Mouse (Mus musculus) limb, embryonic 15.5 days (tissue): ENCODE measurements around the gene Cd47. TPM values are rescaled to one million over a fixed set of nuclear protein-coding genes. Genes with fewer than 3 reads are reported as not detected.

Experiments
- ATAC-seq: fragments of 200-750 bp; cut with Nextera tagmentation; 2 replicates; pipeline ENCODE4 v1.8.0; 2017; ENCODE audit warnings: low read depth, moderate TSS enrichment; ENCODE audit not compliant: insufficient number of reproducible peaks, low FRiP score, low TSS enrichment
- H3K27ac ChIP-seq: fragments of 300-500 bp; sonication (generic); 2 replicates; pipeline ENCODE4 v1.5.1; 2015; ENCODE audit warnings: moderate library complexity, mild to moderate bottlenecking, inconsistent platforms
- H3K27me3 ChIP-seq: fragments of 300-500 bp; sonication (generic); 2 replicates; pipeline ENCODE4 v1.6.1; 2015; ENCODE audit warnings: inconsistent platforms
- H3K36me3 ChIP-seq: fragments of 300-500 bp; sonication (generic); 2 replicates; pipeline ENCODE4 v1.6.1; 2015; ENCODE audit warnings: inconsistent platforms
- H3K4me1 ChIP-seq: fragments of 300-500 bp; sonication (generic); 2 replicates; pipeline ENCODE4 v1.6.1; 2015; ENCODE audit warnings: inconsistent platforms
- H3K4me2 ChIP-seq: fragments of 300-500 bp; sonication (generic); 2 replicates; pipeline ENCODE4 v1.6.1; 2015; ENCODE audit warnings: mild to moderate bottlenecking, inconsistent platforms
- H3K4me3 ChIP-seq: fragments of 300-500 bp; sonication (generic); 2 replicates; pipeline ENCODE4 v1.5.1; 2015; ENCODE audit warnings: mild to moderate bottlenecking, inconsistent platforms
- H3K9ac ChIP-seq: fragments of 300-500 bp; sonication (generic); 2 replicates; pipeline ENCODE4 v1.6.1; 2015; ENCODE audit warnings: inconsistent platforms
- H3K9me3 ChIP-seq: fragments of 300-500 bp; sonication (generic); 2 replicates; pipeline ENCODE4 v1.6.1; 2016; ENCODE audit warnings: inconsistent platforms
- WGBS: fragments of 180-500 bp; shearing (Covaris S2); methylation state at CpG from one replicate; pipeline ENCODE4 v1.1.7; 2015; 5-methylcytosine and 5-hydroxymethylcytosine counted together
- polyA plus RNA-seq: library from polyadenylated mRNA; unstranded; fragments of >200 nt; fragmentation: Nextera tagmentation; extraction: Ambion mirVana; gene quantifications from 2 replicates; pipeline ENCODE4 v1.2.1, GENCODE M21; 2015

The Cd47 gene
- polyA plus RNA-seq, 1 experiment from 2014 or later: 103 TPM

DNA sequence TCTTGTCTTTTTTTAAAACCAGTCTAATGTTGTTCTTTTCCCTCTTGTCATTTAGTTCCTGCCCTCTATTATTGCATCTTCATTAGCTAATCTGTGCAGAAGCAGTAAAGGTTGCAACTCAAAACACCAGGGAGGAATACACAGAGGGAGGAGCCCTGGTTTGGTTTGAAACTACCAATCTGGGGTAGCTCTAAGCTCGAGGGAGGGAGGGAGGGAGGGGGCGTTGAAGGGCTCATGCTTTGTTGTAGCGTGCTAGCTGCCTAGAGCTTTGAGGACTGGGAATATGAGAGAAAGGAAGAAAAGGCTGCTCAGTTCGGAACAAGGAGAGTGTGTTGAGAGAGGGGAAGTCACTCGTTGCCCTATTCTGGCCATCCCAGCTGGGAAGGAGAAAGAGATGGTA, 105.7 kb downstream of the Cd47 start:
- no peaks in the 10 kb centered on the region for H3K27me3 ChIP-seq
- no peak overlapping the region; the same call in 1 of the 2 replicates for H3K4me2 ChIP-seq

DNA sequence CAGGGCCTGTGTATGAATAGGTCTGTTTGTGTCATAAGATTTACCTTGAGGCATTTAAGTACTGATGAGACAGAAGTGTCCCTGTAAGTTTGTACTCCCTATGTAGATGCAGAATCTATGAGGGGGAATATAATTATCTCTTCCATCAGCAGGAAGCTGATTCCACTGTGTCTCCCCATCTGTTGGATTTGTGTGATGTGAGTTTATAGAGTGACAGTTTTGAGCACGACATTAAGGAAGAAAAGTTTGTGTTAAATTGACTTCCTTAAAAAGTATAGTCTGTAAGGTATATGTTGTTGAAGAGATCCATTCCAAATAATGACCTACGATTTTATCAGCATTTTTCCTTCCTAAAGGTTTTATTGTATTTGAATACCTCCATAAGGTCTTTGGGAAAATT, 106.6 kb downstream of the Cd47 start:
- H3K9ac ChIP-seq: no peak overlapping the region
- 61% methylated on average over 2 of the region's 2 CpGs for WGBS
- H3K27ac ChIP-seq: no peak overlapping the region
- no peak overlapping the region for H3K4me3 ChIP-seq
- no peaks in the 10 kb centered on the region for H3K27me3 ChIP-seq
- H3K9me3 ChIP-seq: no peaks in the 10 kb centered on the region
- no peak overlapping the region for H3K4me2 ChIP-seq
- no peak for ATAC-seq
- peaks cover 18% of the 10 kb centered on the region for H3K4me1 ChIP-seq
- H3K36me3 ChIP-seq: peaks cover 6% of the 10 kb centered on the region; the same call in 1 of the 2 replicates

More for the DNA sequence above, 105.7 kb downstream of the Cd47 start:
- H3K4me3 ChIP-seq: no peak overlapping the region
- H3K9me3 ChIP-seq: no peaks in the 10 kb centered on the region
- H3K27ac ChIP-seq: peak overlapping the region; percentile 85
- no peak overlapping the region for H3K9ac ChIP-seq
- no peak for ATAC-seq
- peaks cover 18% of the 10 kb centered on the region for H3K4me1 ChIP-seq
- H3K36me3 ChIP-seq: peaks cover 9% of the 10 kb centered on the region; the same call in 1 of the 2 replicates
- 37% methylated on average over 5 of the region's 5 CpGs for WGBS

GRCm38 (mm10) chr16:49907356-49907755, 107.0 kb downstream of the Cd47 start:
- Histone ChIP-seq H3K27ac (no peak overlapping the region), H3K4me3 (no peak overlapping the region), H3K9me3 (no peaks in the 10 kb centered on the region), H3K27me3 (no peaks in the 10 kb centered on the region), H3K4me1 (peaks cover 18% of the 10 kb centered on the region), H3K9ac (no peak overlapping the region), H3K36me3 (peaks cover 8% of the 10 kb centered on the region; the same call in 1 of the 2 replicates), H3K4me2 (no peak overlapping the region)
- 47% methylated on average over 4 of the region's 4 CpGs for WGBS
- ATAC-seq: no peak

DNA sequence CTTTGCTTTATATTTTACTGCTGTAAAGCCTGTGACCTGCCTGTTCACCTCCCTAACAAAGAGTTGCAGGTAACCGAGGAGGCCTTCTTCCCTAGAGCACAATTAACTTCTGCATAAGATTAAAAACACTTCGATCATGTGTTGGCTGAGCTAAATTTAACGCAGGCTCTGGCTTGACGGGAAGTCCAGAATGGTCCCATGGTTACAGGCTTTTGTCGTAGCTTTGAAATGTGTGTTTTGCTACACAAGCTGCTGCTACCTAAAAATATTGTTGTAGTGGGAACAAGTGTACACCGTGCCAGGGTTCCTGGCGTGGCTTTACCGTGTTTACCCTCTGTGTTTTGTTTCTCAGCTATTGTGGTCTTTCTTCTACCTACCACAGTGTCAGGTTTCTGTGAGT, 109.2 kb downstream of the Cd47 start:
- H3K36me3 ChIP-seq: 0 out of 2 replicates have a peak, but pooled peaks cover 8% of the 10 kb centered on the region
- 37% methylated on average over 8 of the region's 8 CpGs for WGBS
- H3K9ac ChIP-seq: no peak overlapping the region
- no peaks in the 10 kb centered on the region for H3K27me3 ChIP-seq
- H3K9me3 ChIP-seq: no peaks in the 10 kb centered on the region
- ATAC-seq: no peak
- no peak overlapping the region for H3K4me3 ChIP-seq
- no peak overlapping the region for H3K27ac ChIP-seq
- H3K4me1 ChIP-seq: peaks cover 18% of the 10 kb centered on the region
- H3K4me2 ChIP-seq: no peak overlapping the region

DNA sequence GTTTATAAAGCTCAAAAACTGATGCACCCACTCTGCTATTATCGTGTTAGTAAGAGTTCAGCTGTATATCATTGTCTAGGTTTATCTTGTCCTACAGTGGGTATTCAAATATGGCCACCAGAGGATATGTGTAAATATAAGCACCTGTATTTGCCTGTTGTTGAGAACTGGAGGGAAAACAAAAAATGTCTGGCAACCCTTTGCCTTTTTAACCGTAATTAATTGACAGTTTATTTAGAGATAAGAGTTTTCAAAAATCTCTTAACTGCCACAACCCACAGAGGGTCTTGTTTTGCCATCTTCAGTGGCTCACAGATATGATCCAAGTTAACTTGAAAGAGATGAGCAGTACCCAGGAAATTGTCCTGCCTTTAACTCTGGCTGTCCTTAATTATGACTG, 113.8 kb downstream of the Cd47 start:
- Histone ChIP-seq H3K4me2 (no peak overlapping the region), H3K4me3 (no peak overlapping the region), H3K27ac (no peak overlapping the region), H3K36me3 (0 out of 2 replicates have a peak, but pooled peaks cover 8% of the 10 kb centered on the region), H3K9ac (no peak overlapping the region), H3K4me1 (0 out of 2 replicates have a peak, but pooled peaks cover 3% of the 10 kb centered on the region), H3K27me3 (no peaks in the 10 kb centered on the region), H3K9me3 (no peaks in the 10 kb centered on the region)
- no peak for ATAC-seq
- 87% methylated on average over 2 of the region's 2 CpGs for WGBS

DNA sequence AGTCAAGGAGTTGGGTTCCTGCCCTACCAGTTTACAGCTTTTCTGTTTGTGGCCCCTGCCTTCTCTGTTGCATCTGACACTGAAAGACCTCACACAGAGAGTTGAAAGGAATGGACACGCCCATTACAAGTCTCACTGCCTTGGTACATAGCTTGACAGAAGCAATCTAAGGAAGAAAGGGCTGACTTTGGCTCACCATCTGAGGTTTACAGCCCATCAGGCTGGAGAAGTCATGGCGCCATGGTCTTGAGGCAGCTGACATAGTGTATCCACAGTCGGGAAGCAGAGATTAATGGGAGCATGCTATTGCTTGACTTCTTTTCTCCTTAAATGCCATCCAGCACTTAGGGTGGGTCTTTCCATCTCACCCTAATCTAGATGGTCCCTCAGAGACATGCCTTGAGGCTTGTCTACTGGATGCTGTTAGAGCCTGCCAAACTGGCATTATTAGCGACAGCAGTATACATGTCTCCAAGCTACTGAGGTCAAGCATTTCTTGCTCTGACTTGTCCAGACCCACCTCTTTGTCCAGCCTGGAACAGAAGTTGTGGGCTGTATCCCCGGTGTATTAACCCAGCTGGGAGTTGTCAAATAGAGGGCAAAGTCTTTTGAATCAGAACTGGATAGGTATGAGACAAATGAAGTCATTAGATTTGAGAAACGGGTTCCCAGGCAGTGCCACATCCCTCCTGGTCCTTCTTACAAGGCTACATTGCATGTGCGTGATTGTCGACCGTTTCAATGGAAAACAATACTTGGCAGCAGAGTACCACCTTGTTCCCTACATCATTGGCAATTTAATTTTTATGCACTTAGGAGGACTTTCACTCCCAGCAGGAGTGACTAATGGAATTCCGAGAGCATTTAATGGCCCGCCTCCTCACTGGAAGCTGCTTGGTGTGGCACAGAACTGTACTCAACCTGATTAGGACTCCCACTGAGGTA, 115.5 kb downstream of the Cd47 start:
- 0 out of 2 replicates have a peak, but pooled peaks cover 8% of the 10 kb centered on the region for H3K36me3 ChIP-seq
- ATAC-seq: no peak
- no peak overlapping the region for H3K4me3 ChIP-seq
- H3K4me2 ChIP-seq: no peak overlapping the region
- H3K27ac ChIP-seq: no peak overlapping the region
- 68% methylated on average over 11 of the region's 11 CpGs for WGBS
- 0 out of 2 replicates have a peak, but pooled peaks cover 3% of the 10 kb centered on the region for H3K4me1 ChIP-seq
- H3K9me3 ChIP-seq: no peaks in the 10 kb centered on the region
- no peaks in the 10 kb centered on the region for H3K27me3 ChIP-seq
- no peak overlapping the region for H3K9ac ChIP-seq

GRCm38 (mm10) chr16:49920191-49920590, 119.9 kb downstream of the Cd47 start:
- peaks cover 14% of the 10 kb centered on the region for H3K4me1 ChIP-seq
- H3K4me2 ChIP-seq: no peak overlapping the region
- ATAC-seq: no peak
- H3K27me3 ChIP-seq: no peaks in the 10 kb centered on the region
- no peak overlapping the region for H3K4me3 ChIP-seq
- H3K9me3 ChIP-seq: no peaks in the 10 kb centered on the region
- H3K27ac ChIP-seq: no peak overlapping the region
- no peak overlapping the region for H3K9ac ChIP-seq
- 85% methylated on average over 10 of the region's 10 CpGs for WGBS
- no peaks in the 10 kb centered on the region for H3K36me3 ChIP-seq

DNA sequence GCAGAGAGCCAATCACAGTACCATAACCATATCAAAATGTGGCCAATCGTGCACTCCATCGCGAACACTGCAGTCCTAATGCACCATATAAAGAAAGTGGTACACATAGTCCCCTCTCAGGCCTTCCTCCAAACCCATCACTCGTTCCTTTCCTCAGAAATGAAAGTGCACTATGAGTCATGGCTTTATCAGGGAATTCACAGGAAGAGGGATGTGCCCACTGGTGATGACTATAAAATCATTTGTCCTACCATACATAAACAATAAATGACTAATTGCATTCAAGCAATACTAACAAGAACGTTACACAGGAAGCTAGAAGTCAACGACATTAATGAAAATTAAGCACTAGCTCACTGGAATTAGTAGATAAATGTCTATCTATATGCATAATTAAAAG, 121.3 kb downstream of the Cd47 start:
- Histone ChIP-seq H3K4me3 (no peak overlapping the region), H3K9ac (no peak overlapping the region), H3K27ac (no peak overlapping the region), H3K4me2 (no peak overlapping the region), H3K36me3 (no peaks in the 10 kb centered on the region), H3K9me3 (no peaks in the 10 kb centered on the region), H3K27me3 (peaks cover 5% of the 10 kb centered on the region), H3K4me1 (peaks cover 12% of the 10 kb centered on the region)
- 78% methylated on average over 6 of the region's 6 CpGs for WGBS
- ATAC-seq: no peak

GRCm38 (mm10) chr16:49922098-49922497, 121.8 kb downstream of the Cd47 start:
- Histone ChIP-seq H3K27me3 (peaks cover 5% of the 10 kb centered on the region), H3K4me3 (no peak overlapping the region), H3K4me1 (peaks cover 12% of the 10 kb centered on the region), H3K9me3 (no peaks in the 10 kb centered on the region), H3K36me3 (no peaks in the 10 kb centered on the region), H3K27ac (no peak overlapping the region), H3K9ac (no peak overlapping the region), H3K4me2 (no peak overlapping the region)
- no peak for ATAC-seq
- 48% methylated on average over 11 of the region's 11 CpGs for WGBS

DNA sequence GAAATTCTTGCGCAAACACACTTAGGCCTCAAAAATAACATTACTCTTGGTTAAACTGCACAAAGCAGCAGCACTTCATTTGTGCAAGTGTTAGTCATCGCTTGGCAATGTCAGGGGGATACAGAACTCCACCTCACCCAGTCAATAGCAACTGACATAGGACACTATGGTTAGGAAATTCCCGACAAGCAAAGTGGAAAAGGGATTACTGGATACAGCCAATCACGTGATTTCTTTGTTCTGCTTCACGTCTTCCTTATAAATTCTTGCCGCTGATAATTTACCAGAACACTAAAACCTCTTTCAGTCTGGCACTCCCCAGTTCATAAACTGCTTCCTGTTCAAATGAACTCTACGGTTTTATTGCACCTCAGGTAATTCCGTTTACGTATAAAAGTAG, 123.4 kb downstream of the Cd47 start:
- WGBS: 27% methylated on average over 9 of the region's 9 CpGs
- H3K27ac ChIP-seq: peak overlapping the region; percentile 54; the same call in 1 of the 2 replicates
- no peak overlapping the region for H3K4me3 ChIP-seq
- H3K4me1 ChIP-seq: peaks cover 12% of the 10 kb centered on the region
- peaks cover 5% of the 10 kb centered on the region for H3K27me3 ChIP-seq
- H3K36me3 ChIP-seq: no peaks in the 10 kb centered on the region
- no peak overlapping the region for H3K9ac ChIP-seq
- no peaks in the 10 kb centered on the region for H3K9me3 ChIP-seq
- H3K4me2 ChIP-seq: no peak overlapping the region
- no peak for ATAC-seq

DNA sequence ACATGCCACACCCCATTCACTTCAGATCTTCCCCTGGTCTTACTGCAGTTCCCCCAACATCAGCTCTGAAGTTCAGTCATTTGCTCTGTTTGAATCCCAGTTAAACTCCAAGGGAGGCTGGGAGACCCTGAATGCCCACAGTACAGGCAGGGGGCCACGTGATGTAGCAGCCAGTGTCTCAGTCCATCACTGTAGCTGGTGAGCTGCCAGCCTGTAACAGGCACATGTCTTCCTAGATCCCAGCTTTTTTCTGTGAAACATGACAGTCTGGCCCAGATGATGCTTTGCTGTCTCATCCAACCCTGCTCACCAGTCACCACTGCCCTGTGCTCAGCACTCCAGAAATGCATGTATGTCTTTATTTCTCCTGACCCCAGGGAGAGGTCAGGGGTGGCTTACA, 124.6 kb downstream of the Cd47 start:
- Histone ChIP-seq H3K4me1 (peaks cover 12% of the 10 kb centered on the region), H3K27me3 (peaks cover 5% of the 10 kb centered on the region), H3K27ac (no peak overlapping the region), H3K9ac (no peak overlapping the region), H3K9me3 (no peaks in the 10 kb centered on the region), H3K4me3 (no peak overlapping the region), H3K4me2 (no peak overlapping the region), H3K36me3 (no peaks in the 10 kb centered on the region)
- no peak for ATAC-seq
- 77% methylated on average over 1 of the region's 1 CpGs for WGBS

DNA sequence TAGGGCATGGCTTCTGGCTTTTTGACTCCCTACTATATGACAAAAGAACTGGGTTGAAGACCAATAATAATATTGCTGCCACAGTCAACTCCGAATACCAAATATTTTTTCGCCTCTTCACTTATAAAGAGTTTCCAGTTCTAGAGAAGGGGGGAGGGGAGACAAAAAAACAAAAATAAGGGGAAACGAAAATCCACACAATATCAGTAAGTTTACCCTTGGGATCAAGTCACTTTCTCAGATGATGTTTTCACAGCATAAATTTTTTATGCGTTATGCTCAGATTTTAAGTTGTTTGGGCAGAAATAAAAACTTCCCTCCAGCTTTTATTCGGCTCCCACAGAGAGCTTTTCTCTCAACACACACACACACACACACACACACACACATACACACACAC, 132.9 kb downstream of the Cd47 start:
- Histone ChIP-seq H3K4me2 (no peak overlapping the region), H3K27me3 (no peaks in the 10 kb centered on the region), H3K9ac (no peak overlapping the region), H3K27ac (no peak overlapping the region), H3K4me1 (peaks cover 6% of the 10 kb centered on the region; the same call in 1 of the 2 replicates), H3K36me3 (no peaks in the 10 kb centered on the region), H3K4me3 (no peak overlapping the region), H3K9me3 (no peaks in the 10 kb centered on the region)
- WGBS: 70% methylated on average over 5 of the region's 5 CpGs
- no peak for ATAC-seq
